Mouse (Mus musculus): Measurements from ENCODE around the gene Chil1. TPM values are rescaled to one million over a fixed set of nuclear protein-coding genes. Genes with fewer than 3 reads are reported as not detected.

Chil1 gene
- polyA plus RNA-seq, 1 experiment, result 32.9 TPM

- no peaks in the 10 kb centered on the region for H3K36me3 ChIP-seq (ENCODE audit: control insufficient read depth, insufficient read depth)
- H3K27me3 ChIP-seq (ENCODE audit: control insufficient read depth, insufficient read depth, insufficient read length), result no peaks in the 10 kb centered on the region
- TF ChIP-seq CEBPB (IDR thresholded peaks at IDR 0.05; ENCODE audit: insufficient read depth, poor library complexity, severe bottlenecking), result no peak
- TF ChIP-seq USF1 (IDR thresholded peaks at IDR 0.05; ENCODE audit: low read depth), result no peak
- no peak for TF ChIP-seq REST (IDR thresholded peaks at IDR 0.05; ENCODE audit: insufficient read depth, insufficient read length)
- peak; percentile 38 for TF ChIP-seq POLR2A (IDR thresholded peaks at IDR 0.05; ENCODE audit: insufficient read length, low read depth)
- no peak for TF ChIP-seq TCF12 (IDR thresholded peaks at IDR 0.05; ENCODE audit: insufficient read depth, poor library complexity, severe bottlenecking)
- no peak for TF ChIP-seq SRF (IDR thresholded peaks at IDR 0.05; ENCODE audit: control insufficient read depth, insufficient read length, low read depth)
- TF ChIP-seq MYOG (IDR thresholded peaks at IDR 0.05; ENCODE audit: control insufficient read depth in 1 of 3, insufficient read depth in 1 of 3, insufficient read length in 2 of 3, low read depth in 2 of 3), result peak in 1 of 3 experiments; percentile 5
- no peak for TF ChIP-seq MYOD1 (IDR thresholded peaks at IDR 0.05; ENCODE audit: control insufficient read depth in 1 of 3, insufficient read length in 2 of 3, low read depth in 2 of 3)
- TF ChIP-seq E2F4 (IDR thresholded peaks at IDR 0.05; ENCODE audit: insufficient read depth), result no peak
- peak overlapping the region; percentile 70 for H3K4me2 ChIP-seq (ENCODE audit: low read depth)
- H3ac ChIP-seq (ENCODE audit: control insufficient read depth, insufficient read length), result peak overlapping the region; percentile 3
- H3K79me2 ChIP-seq (ENCODE audit: control insufficient read depth, insufficient read depth), result no peaks in the 10 kb centered on the region
- H3K4me3 ChIP-seq, result peak overlapping the region; percentile 63
Observed at GRCm38 (mm10) chr1:134193674-134194197, 11.8 kb downstream of the Chil1 start.

- TF ChIP-seq REST (IDR thresholded peaks at IDR 0.05; ENCODE audit: insufficient read depth, insufficient read length), result no peak
- TF ChIP-seq MYOD1 (IDR thresholded peaks at IDR 0.05; ENCODE audit: control insufficient read depth in 1 of 3, insufficient read length in 2 of 3, low read depth in 2 of 3), result peak in 2 of 3 experiments; percentile 45 to 47
- no peak for TF ChIP-seq SRF (IDR thresholded peaks at IDR 0.05; ENCODE audit: control insufficient read depth, insufficient read length, low read depth)
- TF ChIP-seq TCF3 (IDR thresholded peaks at IDR 0.05; ENCODE audit: insufficient read length, low read depth), result no peak
- peak; percentile 70 for TF ChIP-seq POLR2A (IDR thresholded peaks at IDR 0.05; ENCODE audit: insufficient read length, low read depth)
- TF ChIP-seq MYOG (IDR thresholded peaks at IDR 0.05; ENCODE audit: control insufficient read depth in 1 of 3, insufficient read depth in 1 of 3, insufficient read length in 2 of 3, low read depth in 2 of 3), result peak in 2 of 3 experiments; percentile 34 to 61
- peak; percentile 96 for TF ChIP-seq POLR2AphosphoS2 (IDR thresholded peaks at IDR 0.05; ENCODE audit: insufficient read length, low read depth)
- no peak for TF ChIP-seq MAX (IDR thresholded peaks at IDR 0.05; ENCODE audit: low read depth)
- Histone ChIP-seq H3ac (ENCODE audit: control insufficient read depth, insufficient read length) (peak overlapping the region; percentile 3), H3K36me3 (ENCODE audit: control insufficient read depth, insufficient read depth) (no peaks in the 10 kb centered on the region), H3K4me3 (peak overlapping the region; percentile 63), H3K79me2 (ENCODE audit: control insufficient read depth, insufficient read depth) (no peaks in the 10 kb centered on the region), H3K27me3 (ENCODE audit: control insufficient read depth, insufficient read depth, insufficient read length) (no peaks in the 10 kb centered on the region), H3K4me2 (ENCODE audit: low read depth) (peak overlapping the region; percentile 70)
Observed at GRCm38 (mm10) chr1:134194298-134195022, 12.5 kb downstream of the Chil1 start.

DNA sequence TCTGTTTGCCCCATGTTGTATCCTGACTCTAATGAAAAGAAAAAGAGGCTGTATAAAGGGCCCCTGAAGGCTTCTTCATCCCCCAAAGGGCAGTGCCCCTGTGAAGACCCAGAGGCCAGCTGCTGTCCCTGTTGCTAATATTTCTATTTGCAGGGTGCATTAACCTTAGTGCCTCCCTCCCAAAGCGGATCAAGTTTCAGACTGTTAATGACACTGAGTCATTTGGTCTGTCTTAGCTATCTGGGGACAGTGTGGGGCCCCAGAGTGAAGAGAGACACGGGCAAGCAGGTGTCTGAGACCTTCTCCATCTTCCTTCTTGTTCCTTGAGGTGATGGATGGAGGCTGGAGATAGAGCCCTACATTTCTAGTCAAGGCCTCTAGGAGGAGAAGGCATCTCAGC is 13.1 kb downstream of the Chil1 start:
- peaks cover 4% of the 10 kb centered on the region for H3K36me3 ChIP-seq (ENCODE audit: control insufficient read depth, insufficient read depth)
- no peaks in the 10 kb centered on the region for H3K27me3 ChIP-seq (ENCODE audit: control insufficient read depth, insufficient read depth, insufficient read length)
- TF ChIP-seq POLR2AphosphoS2 (IDR thresholded peaks at IDR 0.05; ENCODE audit: insufficient read length, low read depth), result peak; percentile 25
- peak in 2 of 3 experiments; percentile 51 to 85 for TF ChIP-seq MYOG (IDR thresholded peaks at IDR 0.05; ENCODE audit: control insufficient read depth in 1 of 3, insufficient read depth in 1 of 3, insufficient read length in 2 of 3, low read depth in 2 of 3)
- TF ChIP-seq USF1 (IDR thresholded peaks at IDR 0.05; ENCODE audit: low read depth), result no peak
- TF ChIP-seq POLR2A (IDR thresholded peaks at IDR 0.05; ENCODE audit: insufficient read length, low read depth), result no peak
- TF ChIP-seq SRF (IDR thresholded peaks at IDR 0.05; ENCODE audit: control insufficient read depth, insufficient read length, low read depth), result peak; percentile 3
- peak; percentile 70 for TF ChIP-seq TCF12 (IDR thresholded peaks at IDR 0.05; ENCODE audit: insufficient read depth, poor library complexity, severe bottlenecking)
- TF ChIP-seq CEBPB (IDR thresholded peaks at IDR 0.05; ENCODE audit: insufficient read depth, poor library complexity, severe bottlenecking), result no peak
- TF ChIP-seq MYOD1 (IDR thresholded peaks at IDR 0.05; ENCODE audit: control insufficient read depth in 1 of 3, insufficient read length in 2 of 3, low read depth in 2 of 3), result peak; percentile 68 to 89 (median 78)
- H3K4me2 ChIP-seq (ENCODE audit: low read depth), result peak overlapping the region; percentile 70
- peak overlapping the region; percentile 63 for H3K4me3 ChIP-seq
- H3ac ChIP-seq (ENCODE audit: control insufficient read depth, insufficient read length), result peak overlapping the region; percentile 3
- H3K79me2 ChIP-seq (ENCODE audit: control insufficient read depth, insufficient read depth), result no peaks in the 10 kb centered on the region

- Histone ChIP-seq H3K36me3 (ENCODE audit: control insufficient read depth, insufficient read depth) (peaks cover 8% of the 10 kb centered on the region), H3K27me3 (ENCODE audit: control insufficient read depth, insufficient read depth, insufficient read length) (no peaks in the 10 kb centered on the region), H3K4me3 (peak overlapping the region; percentile 63), H3K4me2 (ENCODE audit: low read depth) (peak overlapping the region; percentile 70), H3K79me2 (ENCODE audit: control insufficient read depth, insufficient read depth) (no peaks in the 10 kb centered on the region), H3ac (ENCODE audit: control insufficient read depth, insufficient read length) (no peak overlapping the region)
- TF ChIP-seq SRF (IDR thresholded peaks at IDR 0.05; ENCODE audit: control insufficient read depth, insufficient read length, low read depth) (no peak), TCF12 (IDR thresholded peaks at IDR 0.05; ENCODE audit: insufficient read depth, poor library complexity, severe bottlenecking) (peak; percentile 61), MAX (IDR thresholded peaks at IDR 0.05; ENCODE audit: low read depth) (no peak), CEBPB (IDR thresholded peaks at IDR 0.05; ENCODE audit: insufficient read depth, poor library complexity, severe bottlenecking) (no peak), E2F4 (IDR thresholded peaks at IDR 0.05; ENCODE audit: insufficient read depth) (no peak), MYOG (IDR thresholded peaks at IDR 0.05; ENCODE audit: control insufficient read depth in 1 of 3, insufficient read depth in 1 of 3, insufficient read length in 2 of 3, low read depth in 2 of 3) (peak in 2 of 3 experiments; percentile 53 to 59), POLR2AphosphoS2 (IDR thresholded peaks at IDR 0.05; ENCODE audit: insufficient read length, low read depth) (no peak), POLR2A (IDR thresholded peaks at IDR 0.05; ENCODE audit: insufficient read length, low read depth) (peak; percentile 44), MYOD1 (IDR thresholded peaks at IDR 0.05; ENCODE audit: control insufficient read depth in 1 of 3, insufficient read length in 2 of 3, low read depth in 2 of 3) (peak in 1 of 3 experiments; percentile 59), REST (IDR thresholded peaks at IDR 0.05; ENCODE audit: insufficient read depth, insufficient read length) (no peak), USF1 (IDR thresholded peaks at IDR 0.05; ENCODE audit: low read depth) (no peak), TCF3 (IDR thresholded peaks at IDR 0.05; ENCODE audit: insufficient read length, low read depth) (peak; percentile 52)
Observed at GRCm38 (mm10) chr1:134195571-134195970, 13.6 kb downstream of the Chil1 start.

All from myocyte (in vitro differentiated cells).